29 mouse cellular contexts compared by ENCODE assay signal in the genomic region with DNA sequence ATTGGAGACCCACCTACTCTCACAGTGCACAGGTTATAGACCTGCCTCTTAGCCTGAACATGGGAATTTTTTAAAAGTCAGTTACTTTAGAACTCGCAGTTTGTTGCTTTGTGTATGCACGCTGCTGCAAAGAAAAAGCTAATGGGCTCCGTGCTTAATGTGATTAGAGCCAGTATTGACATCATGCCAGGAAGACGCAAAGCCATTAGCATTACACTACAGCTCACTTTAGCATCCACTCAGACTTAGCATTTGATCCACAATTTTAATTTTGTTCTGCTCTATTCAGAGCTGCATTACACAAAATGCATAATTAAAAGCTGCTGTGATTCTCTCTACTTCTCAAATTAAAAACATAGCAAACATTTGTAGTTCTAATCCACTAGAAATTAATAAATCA.
DNase-seq lines count a peak whose midpoint lies in the region; ATAC-seq and TF ChIP-seq lines count a peak whose summit lies in the region.
"Had no signal": no experiment of that assay in that cellular context is flagged by ENCODE, and none has a peak within 500 bp of the region (broad histone marks: within the 10 kb centered on the region; RNA-seq: fewer than 3 reads in every experiment).

No protein-coding gene starts in this region.

- H3K4me2 ChIP-seq in hindbrain, embryonic 13.5 days = no peak overlapping the region
- no peak overlapping the region for H3K4me2 ChIP-seq in hindbrain, embryonic 16.5 days (ENCODE audit: low read length)
- H3K4me2 ChIP-seq in midbrain, embryonic 13.5 days (replicated peaks) = no peak overlapping the region
- H3K4me2 ChIP-seq in midbrain, embryonic 11.5 days = no peak overlapping the region
- no peak overlapping the region for H3K4me2 ChIP-seq in midbrain, embryonic 14.5 days (ENCODE audit: low read length)
- no peak overlapping the region for H3K4me2 ChIP-seq in midbrain, postnatal 0 days (ENCODE audit: low read depth, low read length, poor library complexity, severe bottlenecking)
- H3K4me2 ChIP-seq: embryonic facial prominence, embryonic 12.5 days; heart, embryonic 11.5 days; liver, embryonic 12.5 days had no signal

- no peak overlapping the region for H3K9ac ChIP-seq in hindbrain, embryonic 13.5 days
- H3K9ac ChIP-seq in hindbrain, embryonic 16.5 days (ENCODE audit: low read depth, low read length) = no peak overlapping the region
- H3K9ac ChIP-seq in midbrain, embryonic 13.5 days (replicated peaks) = no peak overlapping the region
- no peak overlapping the region for H3K9ac ChIP-seq in midbrain, embryonic 11.5 days (ENCODE audit: low read length)
- H3K9ac ChIP-seq in midbrain, embryonic 14.5 days (replicated peaks; ENCODE audit: low read length) = no peak overlapping the region
- H3K9ac ChIP-seq in midbrain, postnatal 0 days (replicated peaks; ENCODE audit: low read length, poor library complexity, severe bottlenecking) = no peak overlapping the region
- H3K9ac ChIP-seq: embryonic facial prominence, embryonic 12.5 days; liver, embryonic 12.5 days; liver, postnatal 0 days had no signal

- no peak for TF ChIP-seq CTCF in midbrain, postnatal 0 days (IDR thresholded peaks at IDR 0.05)

- H3K9me3 ChIP-seq in hindbrain, embryonic 13.5 days = no peaks in the 10 kb centered on the region
- no peaks in the 10 kb centered on the region for H3K9me3 ChIP-seq in hindbrain, embryonic 16.5 days (ENCODE audit: control insufficient read depth, low read length)
- no peaks in the 10 kb centered on the region for H3K9me3 ChIP-seq in midbrain, embryonic 13.5 days
- no peaks in the 10 kb centered on the region for H3K9me3 ChIP-seq in midbrain, embryonic 11.5 days (ENCODE audit: control insufficient read depth, low read length)
- no peaks in the 10 kb centered on the region for H3K9me3 ChIP-seq in midbrain, embryonic 14.5 days (ENCODE audit: control insufficient read depth, low read length)
- H3K9me3 ChIP-seq in midbrain, postnatal 0 days (ENCODE audit: low read length) = no peaks in the 10 kb centered on the region
- H3K9me3 ChIP-seq: embryonic facial prominence, embryonic 12.5 days; forebrain, embryonic 10.5 days; liver, embryonic 12.5 days had no signal

- H3K4me1 ChIP-seq in hindbrain, embryonic 13.5 days (replicated peaks) = no peaks in the 10 kb centered on the region
- H3K4me1 ChIP-seq in hindbrain, embryonic 16.5 days (ENCODE audit: control insufficient read depth, insufficient read depth, low read depth, low read length) = no peaks in the 10 kb centered on the region
- H3K4me1 ChIP-seq in midbrain, embryonic 13.5 days (replicated peaks) = peaks cover 15% of the 10 kb centered on the region
- H3K4me1 ChIP-seq in midbrain, embryonic 11.5 days (ENCODE audit: control insufficient read depth, insufficient read depth, low read length) = peaks cover 4% of the 10 kb centered on the region; the same call in 1 of the 2 replicates
- peaks cover 12% of the 10 kb centered on the region for H3K4me1 ChIP-seq in midbrain, embryonic 14.5 days (ENCODE audit: control insufficient read depth, insufficient read depth, low read length)
- H3K4me1 ChIP-seq in midbrain, postnatal 0 days (ENCODE audit: insufficient read depth, low read length) = no peaks in the 10 kb centered on the region
- H3K4me1 ChIP-seq: liver, embryonic 12.5 days had no signal

- DNase-seq in midbrain, embryonic 11.5 days (ENCODE audit: low spot score, missing footprints) = no peak
- peak; percentile 75 for DNase-seq in midbrain, embryonic 14.5 days
- peak; percentile 47 for DNase-seq in midbrain, postnatal 0 days (ENCODE audit: low spot score)
- no peak for DNase-seq in thymus, adult 18-20 months
- DNase-seq: adrenal gland, adult 8-10 months; B cell, adult 2 months; cerebellum, adult 9-10 months; cerebellum, postnatal 36 days; gastrocnemius, adult 2 months; gastrocnemius, postnatal 36 days; heart, adult 18-20 months; heart, postnatal 4 days; kidney, adult 9 months; kidney, postnatal 10 days; layer of hippocampus, postnatal 36 days; left cerebral cortex, postnatal 4 days; liver, postnatal 0 days; right cerebral cortex, postnatal 14 days; thymus, postnatal 14 days had no signal

- H3K27ac ChIP-seq in hindbrain, embryonic 13.5 days = no peak overlapping the region
- no peak overlapping the region for H3K27ac ChIP-seq in hindbrain, embryonic 16.5 days (ENCODE audit: low read depth, low read length)
- H3K27ac ChIP-seq in midbrain, embryonic 13.5 days = no peak overlapping the region
- no peak overlapping the region for H3K27ac ChIP-seq in midbrain, embryonic 11.5 days (ENCODE audit: low read depth, low read length)
- no peak overlapping the region for H3K27ac ChIP-seq in midbrain, embryonic 14.5 days (replicated peaks; ENCODE audit: low read depth, low read length)
- H3K27ac ChIP-seq in midbrain, postnatal 0 days (ENCODE audit: low read depth, low read length) = no peak overlapping the region
- H3K27ac ChIP-seq: embryonic facial prominence, embryonic 12.5 days; forebrain, embryonic 10.5 days; gastrocnemius, adult 2 months; liver, embryonic 12.5 days; macrophage had no signal

- H3K27me3 ChIP-seq in hindbrain, embryonic 13.5 days = no peaks in the 10 kb centered on the region
- H3K27me3 ChIP-seq in hindbrain, embryonic 16.5 days (replicated peaks; ENCODE audit: control insufficient read depth, insufficient read depth, low read length) = no peaks in the 10 kb centered on the region
- peaks cover 34% of the 10 kb centered on the region for H3K27me3 ChIP-seq in midbrain, embryonic 13.5 days
- H3K27me3 ChIP-seq in midbrain, embryonic 11.5 days (ENCODE audit: control insufficient read depth, insufficient read depth, low read length) = no peaks in the 10 kb centered on the region; the same call in 1 of the 2 replicates
- peaks cover 24% of the 10 kb centered on the region; the same call in 1 of the 2 replicates for H3K27me3 ChIP-seq in midbrain, embryonic 14.5 days (ENCODE audit: control insufficient read depth, insufficient read depth, low read length)
- H3K27me3 ChIP-seq in midbrain, postnatal 0 days (ENCODE audit: insufficient read depth, low read length) = 0 out of 2 replicates have a peak, but pooled peaks cover 7% of the 10 kb centered on the region
- H3K27me3 ChIP-seq: embryonic facial prominence, embryonic 12.5 days; liver, embryonic 12.5 days had no signal

- 32% methylated on average over 4 of the region's 4 CpGs for WGBS in hindbrain, embryonic 13.5 days
- WGBS in hindbrain, embryonic 16.5 days = 23% methylated on average over 4 of the region's 4 CpGs
- WGBS in midbrain, embryonic 13.5 days = 16% methylated on average over 4 of the region's 4 CpGs
- 35% methylated on average over 4 of the region's 4 CpGs for whole genome bisulfite sequencing in midbrain, embryonic 11.5 days
- WGBS in midbrain, embryonic 14.5 days = 9% methylated on average over 4 of the region's 4 CpGs
- 14% methylated on average over 4 of the region's 4 CpGs for WGBS in midbrain, postnatal 0 days

- no peaks in the 10 kb centered on the region for H3K36me3 ChIP-seq in hindbrain, embryonic 13.5 days
- no peaks in the 10 kb centered on the region for H3K36me3 ChIP-seq in hindbrain, embryonic 16.5 days (ENCODE audit: control insufficient read depth, insufficient read depth, low read length)
- no peaks in the 10 kb centered on the region for H3K36me3 ChIP-seq in midbrain, embryonic 13.5 days
- no peaks in the 10 kb centered on the region for H3K36me3 ChIP-seq in midbrain, embryonic 11.5 days (ENCODE audit: control insufficient read depth, insufficient read depth, low read length)
- H3K36me3 ChIP-seq in midbrain, embryonic 14.5 days (ENCODE audit: control insufficient read depth, insufficient read depth, low read length) = no peaks in the 10 kb centered on the region
- H3K36me3 ChIP-seq in midbrain, postnatal 0 days (ENCODE audit: insufficient read depth, low read length) = no peaks in the 10 kb centered on the region
- H3K36me3 ChIP-seq: embryonic facial prominence, embryonic 12.5 days; forebrain, embryonic 10.5 days; liver, embryonic 12.5 days had no signal

- no peak overlapping the region for H3K4me3 ChIP-seq in hindbrain, embryonic 13.5 days
- H3K4me3 ChIP-seq in hindbrain, embryonic 16.5 days (ENCODE audit: low read length) = no peak overlapping the region
- no peak overlapping the region for H3K4me3 ChIP-seq in midbrain, embryonic 13.5 days (replicated peaks)
- H3K4me3 ChIP-seq in midbrain, embryonic 11.5 days (ENCODE audit: low read depth, low read length) = no peak overlapping the region
- H3K4me3 ChIP-seq in midbrain, embryonic 14.5 days (replicated peaks; ENCODE audit: low read depth, low read length) = no peak overlapping the region
- H3K4me3 ChIP-seq in midbrain, postnatal 0 days (ENCODE audit: low read depth, low read length) = no peak overlapping the region
- H3K4me3 ChIP-seq: embryonic facial prominence, embryonic 12.5 days; forebrain, embryonic 10.5 days; gastrocnemius, adult 2 months; liver, embryonic 12.5 days had no signal

- peak; percentile 32; the same call in 1 of the 2 replicates for ATAC-seq in hindbrain, embryonic 13.5 days (ENCODE audit: low FRiP score)
- ATAC-seq in hindbrain, embryonic 16.5 days = no peak
- ATAC-seq in midbrain, embryonic 13.5 days = 0 out of 2 replicates have a peak, but pooled peaks have one; percentile 43
- no peak for ATAC-seq in midbrain, embryonic 11.5 days (ENCODE audit: low FRiP score)
- peak; percentile 24; the same call in 1 of the 2 replicates for ATAC-seq in midbrain, embryonic 14.5 days (ENCODE audit: low FRiP score, low TSS enrichment)
- ATAC-seq in midbrain, postnatal 0 days (ENCODE audit: low FRiP score) = no peak
- ATAC-seq: intestine, postnatal 0 days; liver, embryonic 12.5 days; liver, postnatal 0 days; lung, postnatal 0 days had no signal

Comparison
In these comparisons a context has a peak if more than half of its experiments do, and no peak if none do; other contexts are left out.
1. ATAC-seq: peak in hindbrain, embryonic 13.5 days (single experiment), midbrain, embryonic 13.5 days (single experiment) and midbrain, embryonic 14.5 days (single experiment); none in hindbrain, embryonic 16.5 days (single experiment), midbrain, embryonic 11.5 days (single experiment) and midbrain, postnatal 0 days (single experiment).
2. DNase-seq: peak in midbrain, embryonic 14.5 days (single experiment) and midbrain, postnatal 0 days (single experiment); none in midbrain, embryonic 11.5 days (single experiment) and thymus, adult 18-20 months (0 of 2).